Mouse (Mus musculus) midbrain, embryonic 11.5 days (tissue): ENCODE data around the gene Jup. TPM values are rescaled to one million over a fixed set of nuclear protein-coding genes. Genes with fewer than 3 reads are reported as not detected.
A peak's percentile ranks its signal among the peaks of the same experiment; 100 is the strongest.

Experiments
- ATAC-seq: fragments of 200-750 bp; cut with Nextera tagmentation; 2 replicates; pipeline ENCODE4 v1.8.0; 2017; ENCODE audit warnings: moderate TSS enrichment, moderate library complexity; ENCODE audit not compliant: low FRiP score
- DNase-seq: peaks from one replicate; pipeline ENCODE4 v3.0.0; 2015; ENCODE audit warnings: low spot score; ENCODE audit errors: missing footprints
- H3K27ac ChIP-seq: fragments of 300-500 bp; sonication (generic); 2 replicates; pipeline ENCODE4 v1.5.1; 2014; ENCODE audit warnings: low read depth, low read length
- H3K27me3 ChIP-seq: fragments of 300-500 bp; sonication (generic); 2 replicates; pipeline ENCODE4 v1.6.1; 2014; ENCODE audit warnings: mild to moderate bottlenecking, low read length, moderate library complexity, mixed read lengths; ENCODE audit not compliant: control insufficient read depth, insufficient read depth
- H3K36me3 ChIP-seq: fragments of 300-500 bp; sonication (generic); 2 replicates; pipeline ENCODE4 v1.6.1; 2014; ENCODE audit warnings: mild to moderate bottlenecking, low read length, moderate library complexity, mixed read lengths; ENCODE audit not compliant: control insufficient read depth, insufficient read depth
- H3K4me1 ChIP-seq: fragments of 300-500 bp; sonication (generic); 2 replicates; pipeline ENCODE4 v1.6.1; 2014; ENCODE audit warnings: low read length; ENCODE audit not compliant: control insufficient read depth, insufficient read depth
- H3K4me2 ChIP-seq: fragments of 300-500 bp; sonication (generic); 2 replicates; pipeline ENCODE4 v1.6.1; 2014; ENCODE audit warnings: mild to moderate bottlenecking, moderate library complexity
- H3K4me3 ChIP-seq: fragments of 300-500 bp; sonication (generic); 2 replicates; pipeline ENCODE4 v1.5.1; 2014; ENCODE audit warnings: low read depth, low read length
- H3K9ac ChIP-seq: fragments of 300-500 bp; sonication (generic); 2 replicates; pipeline ENCODE4 v1.6.1; 2014; ENCODE audit warnings: low read length
- H3K9me3 ChIP-seq: fragments of 300-500 bp; sonication (generic); 2 replicates; pipeline ENCODE4 v1.6.1; 2016; ENCODE audit warnings: low read length; ENCODE audit not compliant: control insufficient read depth
- whole genome bisulfite sequencing: fragments of 180-500 bp; shearing (Covaris S2); extraction: QIAGEN DNeasy Blood & Tissue Kit; methylation state at CpG from one replicate; pipeline ENCODE4 v1.1.7; 2014; 5-methylcytosine and 5-hydroxymethylcytosine counted together
- polyA plus RNA-seq: library from polyadenylated mRNA; unstranded; fragments of >200 nt; fragmentation: Nextera tagmentation; extraction: Ambion mirVana; gene quantifications from 2 replicates; pipeline ENCODE4 v1.2.1, GENCODE M21; 2014

The Jup gene
- polyA plus RNA-seq, 1 experiment from 2014 or later = 25.2 TPM

DNA sequence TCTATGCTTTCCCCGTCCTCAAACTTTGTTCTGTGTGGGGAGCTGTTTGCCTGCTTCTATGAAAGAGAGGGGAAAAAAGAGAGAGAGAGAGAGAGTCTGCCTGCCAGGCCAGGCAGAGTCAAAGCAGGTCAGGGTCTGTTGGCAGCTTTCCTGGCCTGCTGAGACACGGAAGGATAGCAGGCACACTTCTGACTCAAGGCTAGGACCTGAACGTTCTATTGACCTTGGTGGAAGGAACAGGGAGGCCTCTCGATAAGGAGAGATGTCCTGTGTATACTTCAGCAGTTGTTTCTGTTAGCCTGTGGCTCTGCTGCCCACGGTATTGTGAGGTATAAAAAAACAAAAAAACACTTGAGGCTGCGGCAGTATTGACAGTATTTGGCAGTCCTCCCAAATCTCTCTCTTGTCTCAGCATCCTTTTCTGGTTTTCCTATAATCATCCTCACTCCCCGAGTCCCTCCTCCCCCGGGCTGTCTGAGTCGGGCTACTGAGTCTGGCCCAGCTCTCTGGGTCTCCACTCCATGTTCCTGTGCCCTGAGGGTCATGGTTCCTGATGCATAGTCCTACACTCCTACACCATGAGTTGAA, 31.1 kb upstream of the Jup start:
- H3K27ac ChIP-seq = no peak overlapping the region
- no peak for DNase-seq
- no peak overlapping the region for H3K9ac ChIP-seq
- no peaks in the 10 kb centered on the region for H3K4me1 ChIP-seq
- ATAC-seq = no peak
- 88% methylated on average over 9 of the region's 9 CpGs for WGBS
- no peaks in the 10 kb centered on the region for H3K27me3 ChIP-seq
- H3K4me3 ChIP-seq = no peak overlapping the region
- no peaks in the 10 kb centered on the region for H3K9me3 ChIP-seq
- H3K36me3 ChIP-seq = no peaks in the 10 kb centered on the region
- no peak overlapping the region for H3K4me2 ChIP-seq

DNA sequence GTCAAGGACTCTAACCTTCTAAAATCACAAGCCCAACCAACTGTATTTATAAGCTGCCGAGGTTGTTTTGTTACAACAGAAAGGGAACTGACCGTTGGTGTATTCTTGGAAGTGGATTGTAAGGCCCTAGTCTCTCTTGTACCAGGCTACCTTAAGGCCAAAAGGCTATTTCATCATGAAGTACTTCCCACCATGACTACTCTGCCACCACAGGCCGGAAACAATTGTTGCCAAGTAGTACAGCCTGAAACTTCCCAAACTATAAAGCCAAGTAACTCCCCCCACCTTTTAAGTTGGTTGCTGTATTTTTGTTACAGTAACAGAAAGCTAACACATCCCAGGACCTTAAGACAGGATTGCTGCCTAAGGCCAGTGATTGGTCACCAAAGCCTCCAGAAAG, 29.3 kb upstream of the Jup start:
- H3K4me1 ChIP-seq = no peaks in the 10 kb centered on the region
- 86% methylated on average over 3 of the region's 3 CpGs for WGBS
- no peak for ATAC-seq
- no peaks in the 10 kb centered on the region for H3K9me3 ChIP-seq
- H3K9ac ChIP-seq = no peak overlapping the region
- H3K4me3 ChIP-seq = no peak overlapping the region
- no peak overlapping the region for H3K4me2 ChIP-seq
- H3K27ac ChIP-seq = no peak overlapping the region
- no peaks in the 10 kb centered on the region for H3K36me3 ChIP-seq
- no peaks in the 10 kb centered on the region for H3K27me3 ChIP-seq
- DNase-seq = no peak

DNA sequence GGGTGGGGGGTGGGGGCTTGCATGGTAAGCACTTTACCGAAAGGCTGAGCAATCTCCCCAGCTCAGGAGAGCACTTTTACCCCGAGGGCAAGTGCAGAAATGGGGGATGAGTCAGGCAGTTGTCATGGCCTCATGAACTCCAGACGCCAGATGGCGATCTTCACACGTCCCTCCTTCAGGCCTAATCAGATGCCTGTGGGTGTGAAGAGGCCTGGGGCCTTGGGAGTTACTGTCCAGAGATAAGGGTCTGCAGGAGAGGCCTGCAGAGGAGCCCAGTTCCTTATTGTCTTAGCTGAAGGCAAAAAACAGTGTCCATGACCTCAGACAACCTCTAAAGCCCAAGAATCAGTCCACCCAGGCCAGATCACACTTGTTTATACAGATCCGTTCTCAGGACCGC, 28.3 kb upstream of the Jup start:
- Histone ChIP-seq H3K9ac (no peak overlapping the region), H3K27ac (no peak overlapping the region), H3K27me3 (no peaks in the 10 kb centered on the region), H3K9me3 (no peaks in the 10 kb centered on the region), H3K4me3 (no peak overlapping the region), H3K4me1 (no peaks in the 10 kb centered on the region), H3K36me3 (no peaks in the 10 kb centered on the region), H3K4me2 (no peak overlapping the region)
- 36% methylated on average over 7 of the region's 7 CpGs for WGBS
- ATAC-seq (no peak), DNase-seq (peak; percentile 89)

DNA sequence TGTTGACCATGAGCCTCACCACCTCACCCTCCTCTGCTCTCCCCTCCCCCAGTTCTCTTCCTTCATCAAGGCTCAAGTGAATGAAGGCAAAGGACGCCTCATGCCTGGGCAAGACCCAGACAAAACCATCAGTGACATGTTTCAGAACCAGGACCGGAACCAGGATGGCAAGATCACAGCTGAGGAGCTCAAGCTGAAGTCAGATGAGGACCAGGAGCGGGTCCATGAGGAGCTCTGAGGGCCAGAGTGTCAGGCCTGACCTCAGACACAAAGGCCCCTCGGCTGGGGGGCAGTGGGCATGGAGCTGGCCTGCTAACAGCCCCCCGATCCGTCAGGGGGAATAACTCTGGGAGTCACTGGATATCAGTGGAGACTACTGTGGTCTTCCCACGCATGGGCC, 26.3 kb upstream of the Jup start:
- Histone ChIP-seq H3K4me2 (no peak overlapping the region), H3K36me3 (no peaks in the 10 kb centered on the region), H3K4me3 (no peak overlapping the region), H3K9me3 (no peaks in the 10 kb centered on the region), H3K27me3 (no peaks in the 10 kb centered on the region), H3K4me1 (no peaks in the 10 kb centered on the region), H3K9ac (no peak overlapping the region), H3K27ac (no peak overlapping the region)
- ATAC-seq (no peak), DNase-seq (no peak)
- 91% methylated on average over 7 of the region's 7 CpGs for WGBS

DNA sequence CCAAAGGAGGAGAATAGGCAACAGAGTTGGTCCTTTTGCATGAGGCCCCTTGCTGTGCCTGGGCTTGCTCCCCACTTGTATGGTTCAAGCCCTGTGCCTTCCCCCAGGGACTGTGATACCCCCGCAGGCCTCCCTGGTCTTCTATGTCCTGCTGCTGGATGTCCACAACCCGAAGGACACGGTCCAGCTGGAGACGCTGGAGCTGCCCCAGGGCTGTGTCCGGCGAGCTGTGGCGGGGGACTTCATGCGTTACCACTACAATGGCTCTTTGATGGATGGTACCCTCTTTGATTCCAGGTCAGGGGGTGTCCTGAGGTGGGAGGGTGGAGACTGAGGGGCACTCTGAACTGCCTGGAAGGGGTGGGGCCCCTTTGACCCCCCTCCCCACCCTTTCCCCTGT, 24.0 kb upstream of the Jup start:
- Histone ChIP-seq H3K4me1 (no peaks in the 10 kb centered on the region), H3K27ac (no peak overlapping the region), H3K4me2 (no peak overlapping the region), H3K36me3 (no peaks in the 10 kb centered on the region), H3K9me3 (no peaks in the 10 kb centered on the region), H3K4me3 (no peak overlapping the region), H3K9ac (no peak overlapping the region), H3K27me3 (no peaks in the 10 kb centered on the region; the same call in 1 of the 2 replicates)
- no peak for DNase-seq
- ATAC-seq = no peak
- 47% methylated on average over 8 of the region's 8 CpGs for WGBS

DNA sequence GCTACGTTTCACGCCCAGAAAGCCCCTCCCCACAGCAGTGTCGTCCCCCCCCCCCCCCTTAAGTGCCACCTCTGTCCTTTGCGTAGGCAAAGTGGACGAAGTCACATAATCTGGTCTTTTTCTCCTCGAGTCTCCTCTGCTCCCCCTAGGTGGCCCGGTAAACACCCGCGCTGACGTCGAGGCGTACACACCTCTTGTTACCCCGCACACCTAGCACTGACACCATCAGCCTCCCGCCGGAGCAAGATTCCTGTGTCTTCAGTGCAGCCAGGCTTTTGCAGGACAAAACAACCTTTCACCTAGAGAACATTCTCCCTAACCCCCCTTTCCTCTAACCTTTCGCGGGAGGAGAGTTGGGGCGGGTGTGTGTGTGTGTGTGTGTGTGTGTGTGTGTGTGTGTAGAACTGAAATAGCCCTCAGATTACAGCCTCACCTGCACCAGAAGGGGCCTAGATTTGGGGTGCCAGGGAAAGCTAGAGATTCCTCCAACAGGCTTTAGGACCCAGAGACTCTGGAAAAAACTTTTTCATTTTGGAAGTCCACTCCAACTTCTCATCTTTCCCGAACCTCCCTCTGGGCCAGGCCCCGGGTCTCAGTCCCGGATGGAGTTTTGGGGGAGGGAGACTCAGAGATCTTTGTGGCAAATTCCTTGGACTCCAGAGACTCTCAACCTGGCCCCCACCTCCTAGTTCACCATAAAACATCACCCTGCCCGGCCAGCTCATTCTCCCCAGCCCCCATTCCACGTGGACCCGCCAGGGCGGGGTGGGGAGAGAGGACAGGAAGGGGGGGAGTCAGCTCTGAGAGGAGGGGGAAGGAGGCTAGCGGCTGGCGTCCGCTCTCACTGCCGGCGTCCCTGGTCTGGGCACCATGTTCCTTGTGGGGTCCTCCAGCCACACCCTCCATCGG, 17.6 kb upstream of the Jup start, which contains the start of gene Fkbp10:
Gene Fkbp10, plus strand, starts transcription at position 784 of the 909 bp plus-strand sequence.
- Histone ChIP-seq H3K27me3 (peaks cover 19% of the 10 kb centered on the region), H3K4me1 (peaks cover 6% of the 10 kb centered on the region), H3K9ac (peak within 1 kb of the TSS; percentile 74), H3K36me3 (no peaks in the 10 kb centered on the region), H3K4me3 (peak within 1 kb of the TSS; percentile 64), H3K9me3 (no peaks in the 10 kb centered on the region), H3K4me2 (peak within 1 kb of the TSS; percentile 65), H3K27ac (no peak within 1 kb of the TSS)
- ATAC-seq (peak; percentile 67), DNase-seq (peak; percentile 94)
- WGBS = under 1% methylated on average over 30 of the region's 31 CpGs

DNA sequence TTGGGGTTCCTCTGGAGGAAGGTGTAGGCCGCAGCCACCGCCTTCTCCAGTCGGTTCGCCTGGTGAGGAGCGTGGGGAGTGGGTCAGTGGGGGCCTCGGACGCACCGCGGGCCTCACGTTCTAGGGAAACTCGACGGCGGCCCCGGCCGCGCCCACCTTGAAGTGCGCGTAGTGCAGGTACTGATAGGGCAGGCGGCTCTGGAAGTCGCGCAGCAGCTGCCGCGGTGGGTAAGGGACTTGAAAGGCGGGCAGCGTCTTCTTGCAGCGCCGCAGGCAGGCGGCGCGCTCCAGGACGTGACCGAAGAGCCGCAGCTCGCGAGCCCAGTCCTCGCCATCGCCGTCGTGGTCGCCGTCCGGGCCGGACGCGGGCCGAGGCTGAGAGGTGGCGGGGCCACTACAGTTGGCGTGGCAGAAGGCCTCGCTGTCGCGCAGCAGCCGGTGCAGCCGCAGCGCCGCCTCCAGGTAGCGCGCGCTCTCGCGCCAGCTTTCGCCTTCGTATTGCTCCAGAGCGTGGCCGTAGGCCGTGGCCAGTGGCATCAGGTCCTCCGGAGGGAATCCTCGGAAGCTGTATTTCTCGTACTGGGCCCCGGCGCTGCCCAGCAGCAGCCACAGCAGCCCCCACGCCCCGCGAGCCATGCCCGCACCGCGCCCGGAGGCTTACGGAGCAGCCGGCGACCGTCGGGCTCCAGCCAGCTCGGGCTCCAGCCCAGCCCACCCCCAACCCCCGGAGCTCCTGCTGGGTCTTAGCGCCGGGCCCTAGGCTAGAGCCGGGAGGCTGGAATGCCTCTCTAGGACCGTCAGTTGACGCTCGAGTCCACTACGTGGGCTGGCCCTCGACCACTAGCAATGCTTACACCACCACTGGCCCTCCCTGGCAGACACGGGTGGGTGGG, 16.7 kb upstream of the Jup start, which contains the start of gene P3h4:
Gene P3h4, minus strand, starts transcription at position 816 of the 893 bp plus-strand sequence.
- no peaks in the 10 kb centered on the region for H3K9me3 ChIP-seq
- H3K4me1 ChIP-seq = peaks cover 6% of the 10 kb centered on the region
- no peaks in the 10 kb centered on the region for H3K36me3 ChIP-seq
- ATAC-seq (peak; percentile 93), DNase-seq (peak; percentile 99)
- H3K27ac ChIP-seq = no peak within 1 kb of the TSS
- H3K4me3 ChIP-seq = peak within 1 kb of the TSS; percentile 64
- WGBS = 2% methylated on average over 93 of the region's 93 CpGs
- H3K4me2 ChIP-seq = peak within 1 kb of the TSS; percentile 65
- peaks cover 19% of the 10 kb centered on the region for H3K27me3 ChIP-seq
- peak within 1 kb of the TSS; percentile 74 for H3K9ac ChIP-seq

DNA sequence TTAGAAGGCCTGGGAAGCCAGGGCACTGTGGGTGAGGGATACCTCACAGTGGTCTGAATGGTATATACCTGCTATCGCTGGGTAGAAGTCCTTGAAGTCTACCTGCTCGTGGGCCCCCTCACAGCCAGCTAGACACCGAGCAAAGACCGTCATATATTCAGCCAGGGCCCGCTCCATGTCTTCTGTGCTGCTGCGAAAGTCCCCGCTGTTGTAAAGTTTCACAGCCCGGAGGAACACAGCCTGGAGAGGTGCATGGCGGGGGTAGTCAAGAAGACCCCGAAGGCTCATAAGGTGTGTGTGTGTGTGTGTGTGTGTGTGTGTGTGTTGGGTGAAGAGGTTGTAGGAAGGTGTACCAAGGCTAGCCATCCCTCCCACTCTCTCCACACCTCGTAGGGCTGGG, 16.0 kb upstream of the Jup start:
- H3K4me3 ChIP-seq = peak overlapping the region; percentile 64
- no peaks in the 10 kb centered on the region for H3K9me3 ChIP-seq
- peak overlapping the region; percentile 74 for H3K9ac ChIP-seq
- H3K4me1 ChIP-seq = peaks cover 6% of the 10 kb centered on the region
- no peaks in the 10 kb centered on the region for H3K36me3 ChIP-seq
- H3K4me2 ChIP-seq = peak overlapping the region; percentile 65
- 79% methylated on average over 11 of the region's 11 CpGs for WGBS
- DNase-seq (peak; percentile 87), ATAC-seq (no peak)
- peaks cover 19% of the 10 kb centered on the region for H3K27me3 ChIP-seq
- no peak overlapping the region for H3K27ac ChIP-seq
